Mouse (Mus musculus): ENCODE measurements at regions not wholly inside any gene's neighbourhood (a gene's known extent, or its start where the extent isn't known, plus 50 kb on each side); places are given as distances from the start of the nearest gene placed in this dataset.

- ATAC-seq, result no peak
Measured at GRCm38 (mm10) chr15:62170337-62170736, 1247.5 kb upstream of the A1bg start.

GRCm38 (mm10) chr15:62169591-62170019, 1246.8 kb upstream of the A1bg start:
- peak; percentile 77 for ATAC-seq

GRCm38 (mm10) chr15:62168958-62169590, 1246.3 kb upstream of the A1bg start:
- peak; percentile 64 for ATAC-seq

GRCm38 (mm10) chr15:62168522-62168921, 1245.7 kb upstream of the A1bg start:
- ATAC-seq, result no peak

GRCm38 (mm10) chr15:62166786-62167185, 1244.0 kb upstream of the A1bg start:
- ATAC-seq, result no peak

GRCm38 (mm10) chr15:62165826-62166500, 1243.2 kb upstream of the A1bg start:
- no peak for ATAC-seq

- peak; percentile 52 for ATAC-seq
Measured at GRCm38 (mm10) chr15:62164766-62165410, 1242.1 kb upstream of the A1bg start.

GRCm38 (mm10) chr15:62163203-62163602, 1240.4 kb upstream of the A1bg start:
- ATAC-seq, result no peak

- ATAC-seq, result no peak
Measured at GRCm38 (mm10) chr15:62162648-62163194, 1239.9 kb upstream of the A1bg start.

- no peak for ATAC-seq
Measured at GRCm38 (mm10) chr15:62161975-62162647, 1239.3 kb upstream of the A1bg start.

GRCm38 (mm10) chr15:62161061-62161460, 1238.2 kb upstream of the A1bg start:
- no peak for ATAC-seq

GRCm38 (mm10) chr15:62158875-62159675, 1236.3 kb upstream of the A1bg start:
- ATAC-seq, result no peak

GRCm38 (mm10) chr15:62157200-62158033, 1234.6 kb upstream of the A1bg start:
- ATAC-seq, result no peak

- peak; percentile 40 for ATAC-seq
Measured at GRCm38 (mm10) chr15:62153222-62153621, 1230.4 kb upstream of the A1bg start.

GRCm38 (mm10) chr15:62152133-62152532, 1229.3 kb upstream of the A1bg start:
- no peak for ATAC-seq

- ATAC-seq, result no peak
Measured at GRCm38 (mm10) chr15:62151690-62152089, 1228.9 kb upstream of the A1bg start.

- no peak for ATAC-seq
Measured at GRCm38 (mm10) chr15:62150296-62150695, 1227.5 kb upstream of the A1bg start.

GRCm38 (mm10) chr15:62148680-62149237, 1225.9 kb upstream of the A1bg start:
- ATAC-seq, result no peak

GRCm38 (mm10) chr15:62147343-62147953, 1224.6 kb upstream of the A1bg start:
- no peak for ATAC-seq

- no peak for ATAC-seq
Measured at GRCm38 (mm10) chr15:62145643-62146285, 1223.0 kb upstream of the A1bg start.

Data from activated CD4-positive, CD25-positive, alpha-beta regulatory T cell, adult 4 months (primary cell).